Mouse (Mus musculus) kidney, adult 18-20 months (tissue): Measurements from ENCODE around the gene Trim26.
"Not testable (repeated sequence)": the region's sequence is repeated elsewhere in the genome, so short reads cannot be mapped to it uniquely, and the experiment has no call there.

ENCODE experiments used
- DNase-seq: peaks from one replicate; pipeline ENCODE4 v3.0.0; 2021

Trim26 gene

GRCm38 (mm10) chr17:36836874-36837647 lies at the start of gene Trim26:
Gene Trim26, plus strand, starts transcription at chr17:36837134.
- peak; percentile 97 for DNase-seq

- no peak for DNase-seq
Observed at GRCm38 (mm10) chr17:36788351-36788750, 48.6 kb upstream of the Trim26 start.

- DNase-seq = peak; percentile 64
Observed at GRCm38 (mm10) chr17:36788801-36789200, 48.1 kb upstream of the Trim26 start.

GRCm38 (mm10) chr17:36799493-36799892 lies 37.4 kb upstream of the Trim26 start:
- DNase-seq = no peak

GRCm38 (mm10) chr17:36799921-36800462 lies 36.9 kb upstream of the Trim26 start:
- DNase-seq = not testable (repeated sequence)

GRCm38 (mm10) chr17:36811871-36812270 lies 25.1 kb upstream of the Trim26 start, which contains the start of gene H2-M10.6:
Gene H2-M10.6, plus strand, starts transcription at chr17:36812171.
- DNase-seq = no peak

- peak; percentile 76 for DNase-seq
Observed at GRCm38 (mm10) chr17:36824005-36824404, 12.9 kb upstream of the Trim26 start.

GRCm38 (mm10) chr17:36825525-36825924 lies 11.4 kb upstream of the Trim26 start:
- no peak for DNase-seq

GRCm38 (mm10) chr17:36826002-36826401 lies 10.9 kb upstream of the Trim26 start:
- peak; percentile 84 for DNase-seq

GRCm38 (mm10) chr17:36828488-36828887 lies 8.4 kb upstream of the Trim26 start:
- DNase-seq = no peak

- no peak for DNase-seq
Observed at GRCm38 (mm10) chr17:36830470-36830869, 6.5 kb upstream of the Trim26 start.

- no peak for DNase-seq
Observed at GRCm38 (mm10) chr17:36832694-36833093, 4.2 kb upstream of the Trim26 start.

- DNase-seq = peak; percentile 62
Observed at GRCm38 (mm10) chr17:36835591-36836426, 1.1 kb upstream of the Trim26 start.

GRCm38 (mm10) chr17:36836427-36836812 lies 514 bp upstream of the Trim26 start:
- DNase-seq = no peak

GRCm38 (mm10) chr17:36839001-36839400 lies 2.1 kb downstream of the Trim26 start:
- DNase-seq = no peak

- DNase-seq = no peak
Observed at GRCm38 (mm10) chr17:36839931-36840330, 3.0 kb downstream of the Trim26 start.

GRCm38 (mm10) chr17:36840961-36841445 lies 4.1 kb downstream of the Trim26 start:
- no peak for DNase-seq

- DNase-seq = no peak
Observed at GRCm38 (mm10) chr17:36843696-36844095, 6.8 kb downstream of the Trim26 start.

- no peak for DNase-seq
Observed at GRCm38 (mm10) chr17:36844286-36844719, 7.4 kb downstream of the Trim26 start.

GRCm38 (mm10) chr17:36844725-36845124 lies 7.8 kb downstream of the Trim26 start:
- no peak for DNase-seq

GRCm38 (mm10) chr17:36848911-36849310 lies 12.0 kb downstream of the Trim26 start:
- no peak for DNase-seq

GRCm38 (mm10) chr17:36849992-36850391 lies 13.1 kb downstream of the Trim26 start:
- DNase-seq = no peak

- no peak for DNase-seq
Observed at GRCm38 (mm10) chr17:36851200-36851599, 14.3 kb downstream of the Trim26 start.
